Mouse (Mus musculus) layer of hippocampus, postnatal 14 days (tissue): ENCODE results near the gene Cavin1. TPM values are rescaled to one million over a fixed set of nuclear protein-coding genes. Genes with fewer than 3 reads are reported as not detected.

Experiments used
- DNase-seq, 2 experiments: peaks; one replicate each; pipeline ENCODE4 v3.0.0; 2021 to 2022; ENCODE audit warnings: low spot score in 2 of 2, mixed read lengths in 1 of 2
- total RNA-seq, 2 experiments: library from RNA; stranded (reverse); gene quantifications; 2 replicates each; pipeline ENCODE4 v1.2.3; 2021

The Cavin1 gene
- total RNA-seq, 2 experiments from 2014 or later, result 16.3 to 21.5 TPM

- no peak for DNase-seq
Observed at GRCm38 (mm10) chr11:100958613-100959463, 11.8 kb downstream of the Cavin1 start.

- DNase-seq, result no peak
Observed at GRCm38 (mm10) chr11:100957915-100958469, 12.7 kb downstream of the Cavin1 start.

GRCm38 (mm10) chr11:100957244-100957643, 13.4 kb downstream of the Cavin1 start:
- DNase-seq, result peak; percentile 90 to 93

- no peak for DNase-seq
Observed at GRCm38 (mm10) chr11:100949540-100949939, 21.1 kb downstream of the Cavin1 start.

- no peak for DNase-seq
Observed at GRCm38 (mm10) chr11:100948317-100948716, 22.4 kb downstream of the Cavin1 start.

GRCm38 (mm10) chr11:100947548-100947947, 23.1 kb downstream of the Cavin1 start:
- DNase-seq, result no peak

- DNase-seq, result no peak
Observed at GRCm38 (mm10) chr11:100946862-100947261, 23.8 kb downstream of the Cavin1 start.

- no peak for DNase-seq
Observed at GRCm38 (mm10) chr11:100942388-100942787, 28.3 kb downstream of the Cavin1 start.

GRCm38 (mm10) chr11:100939512-100940151, 31.1 kb downstream of the Cavin1 start, which contains the start of gene Stat3:
Gene Stat3 (minus strand): TSS chr11:100939540.
- DNase-seq, result peak; percentile 100

GRCm38 (mm10) chr11:100938711-100939511, 31.8 kb downstream of the Cavin1 start:
- no peak for DNase-seq

GRCm38 (mm10) chr11:100938112-100938511, 32.6 kb downstream of the Cavin1 start:
- peak in 1 of 2 experiments; percentile 60 for DNase-seq

GRCm38 (mm10) chr11:100937295-100937694, 33.4 kb downstream of the Cavin1 start:
- no peak for DNase-seq

GRCm38 (mm10) chr11:100935373-100936355, 35.0 kb downstream of the Cavin1 start:
- DNase-seq, result no peak

- no peak for DNase-seq
Observed at GRCm38 (mm10) chr11:100931254-100931921, 39.3 kb downstream of the Cavin1 start.

GRCm38 (mm10) chr11:100930611-100931010, 40.1 kb downstream of the Cavin1 start:
- DNase-seq, result no peak

GRCm38 (mm10) chr11:100927386-100927785, 43.3 kb downstream of the Cavin1 start:
- DNase-seq, result no peak

- no peak for DNase-seq
Observed at GRCm38 (mm10) chr11:100924386-100924919, 46.2 kb downstream of the Cavin1 start.

- DNase-seq, result no peak
Observed at GRCm38 (mm10) chr11:100920887-100921624, 49.6 kb downstream of the Cavin1 start.
